Mouse (Mus musculus) G1E-ER4 (cell line): ENCODE measurements around the gene Hacd1. TPM values are rescaled to one million over a fixed set of nuclear protein-coding genes. Genes with fewer than 3 reads are reported as not detected.

Experiments
- GATA1 ChIP-seq: IDR thresholded peaks from one replicate; pipeline ENCODE4 v1.8.0; 2012; ENCODE audit warnings: low read length, inconsistent platforms
- polyA plus RNA-seq: library from polyadenylated mRNA; stranded (reverse); fragments of >175 nt; gene quantifications from 2 replicates; pipeline ENCODE4 v1.2.3, GENCODE M21; 2012

Gene Hacd1
- 53.8 and 94.3 TPM in 2 replicates for polyA plus RNA-seq

DNA sequence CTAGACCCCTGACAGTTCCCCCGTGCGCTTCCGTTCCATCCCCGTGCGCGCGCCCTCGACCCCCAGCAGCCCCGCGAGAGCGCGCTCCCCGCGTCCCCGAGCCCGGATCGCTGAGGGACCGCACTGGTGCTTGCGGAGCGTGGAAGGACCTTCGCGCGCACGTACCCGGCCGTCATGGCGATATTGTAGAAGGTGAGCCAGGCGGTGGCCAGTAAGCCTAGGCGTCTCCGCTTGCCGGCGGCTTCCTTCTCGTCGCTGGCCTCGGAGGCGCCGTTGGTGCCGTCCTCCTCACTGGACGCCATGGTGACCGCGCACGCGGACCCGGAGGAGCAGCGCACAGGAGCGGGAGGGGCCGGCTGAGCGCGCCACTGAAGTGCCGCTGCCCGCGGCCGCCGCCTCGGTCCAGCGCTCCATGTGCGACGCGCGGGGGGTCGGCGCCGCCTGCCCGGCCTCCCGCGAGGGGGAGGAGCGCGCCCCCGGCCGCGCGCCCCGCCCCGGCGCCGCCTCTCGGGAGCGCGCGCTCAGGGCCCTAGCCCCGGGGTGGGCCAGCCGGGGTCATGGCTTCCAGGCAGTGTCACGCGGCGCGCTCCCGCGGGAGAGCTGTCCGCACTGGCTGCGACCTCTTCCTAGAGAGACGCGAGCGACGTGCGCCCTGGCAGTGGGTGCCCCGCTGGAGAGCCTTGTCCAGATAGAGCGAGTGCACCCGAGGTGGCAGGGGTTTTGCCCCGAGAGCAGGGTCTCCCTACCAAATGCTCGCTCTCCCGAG, at the start of gene Hacd1:
TSS of gene Hacd1 (minus strand) at position 570 of the 766 bp plus-strand sequence.
- TF ChIP-seq GATA1 = no peak

DNA sequence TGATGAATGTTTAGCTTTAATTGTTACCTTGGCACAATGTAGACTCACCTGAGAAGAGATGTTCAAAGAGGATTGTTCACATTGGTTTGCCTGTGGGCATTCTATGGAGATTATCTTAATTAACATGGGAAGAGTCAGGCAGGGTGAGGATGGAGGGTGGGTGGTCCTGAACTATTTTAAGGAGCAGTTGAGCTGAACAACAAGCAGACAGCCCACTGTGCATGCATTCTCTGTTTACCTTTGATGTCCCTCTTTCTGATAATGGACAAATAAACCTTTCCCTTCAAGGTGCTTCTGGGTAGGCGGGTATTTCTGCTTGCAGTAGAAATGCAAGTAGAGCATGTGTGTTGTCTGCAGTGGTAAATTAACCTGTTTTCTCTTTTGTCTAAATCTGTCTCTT, 48.0 kb upstream of the Hacd1 start:
- TF ChIP-seq GATA1 = no peak

DNA sequence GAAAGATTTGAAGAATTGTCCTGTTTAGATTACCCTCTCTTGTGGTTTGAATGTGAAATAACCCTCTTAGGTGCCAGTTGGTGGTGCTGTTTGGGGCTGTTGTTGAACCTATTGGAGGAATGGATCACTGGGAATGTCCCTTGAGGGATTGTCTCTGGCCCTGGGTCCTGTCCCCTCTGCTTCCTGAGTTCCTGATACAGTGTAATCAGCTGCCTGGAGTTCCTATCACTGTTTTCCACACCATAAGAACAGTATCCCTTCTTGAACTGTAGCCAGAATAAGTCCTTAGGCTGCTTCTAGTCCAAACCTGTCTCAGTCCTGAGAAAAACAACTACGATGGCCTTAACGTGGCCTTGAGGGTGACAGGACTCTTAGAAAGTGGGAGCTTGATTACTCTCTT, 46.7 kb upstream of the Hacd1 start:
- TF ChIP-seq GATA1 = no peak

GRCm38 (mm10) chr2:14100533-14100932, 44.6 kb upstream of the Hacd1 start:
- no peak for TF ChIP-seq GATA1

GRCm38 (mm10) chr2:14074221-14074901, 18.4 kb upstream of the Hacd1 start:
- no peak for TF ChIP-seq GATA1

DNA sequence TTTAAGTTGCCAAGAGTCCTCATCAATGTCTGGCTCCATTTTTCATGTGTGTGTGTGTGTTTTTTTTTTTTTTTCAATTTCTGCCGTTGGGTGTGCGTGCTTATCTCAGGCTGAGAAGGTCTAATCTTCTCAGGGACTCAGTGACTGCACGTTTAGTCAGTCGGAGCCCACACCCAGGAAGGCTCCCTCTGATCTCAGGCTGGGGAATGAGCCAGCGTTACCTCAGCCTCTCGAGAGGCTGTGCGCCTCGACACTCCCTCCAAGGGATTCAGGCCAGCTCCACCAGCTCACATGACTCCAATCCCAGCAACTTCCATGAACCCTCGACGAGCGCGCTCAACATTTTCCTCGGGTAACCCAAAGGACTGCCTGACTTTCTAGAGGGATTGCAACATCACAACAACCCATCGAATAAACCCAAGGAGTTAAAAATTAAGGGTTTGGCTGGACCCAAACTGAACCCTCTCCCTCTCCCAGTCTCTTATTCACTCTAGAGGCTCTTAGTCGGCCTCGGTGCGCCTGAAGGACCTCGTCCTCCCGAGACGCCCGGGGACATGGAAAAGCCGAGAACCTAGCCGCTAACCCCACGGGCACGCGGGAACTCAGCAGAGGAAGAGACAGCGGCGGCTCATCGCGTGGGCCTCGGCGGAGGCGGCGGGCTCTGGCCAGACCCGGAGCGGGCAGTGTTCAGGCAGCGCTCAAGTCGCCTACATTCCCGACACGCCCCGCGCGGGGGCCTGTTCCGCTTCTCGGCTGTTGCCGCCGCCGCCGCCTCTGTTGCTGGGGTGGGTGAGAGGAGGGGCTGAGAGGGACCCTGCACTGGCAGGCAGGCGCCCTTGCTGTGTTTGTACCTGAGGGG, 17.7 kb upstream of the Hacd1 start, which contains the start of gene Stam:
TSS of gene Stam (plus strand) at position 737 of the 859 bp plus-strand sequence.
- peak; percentile 61 for TF ChIP-seq GATA1

DNA sequence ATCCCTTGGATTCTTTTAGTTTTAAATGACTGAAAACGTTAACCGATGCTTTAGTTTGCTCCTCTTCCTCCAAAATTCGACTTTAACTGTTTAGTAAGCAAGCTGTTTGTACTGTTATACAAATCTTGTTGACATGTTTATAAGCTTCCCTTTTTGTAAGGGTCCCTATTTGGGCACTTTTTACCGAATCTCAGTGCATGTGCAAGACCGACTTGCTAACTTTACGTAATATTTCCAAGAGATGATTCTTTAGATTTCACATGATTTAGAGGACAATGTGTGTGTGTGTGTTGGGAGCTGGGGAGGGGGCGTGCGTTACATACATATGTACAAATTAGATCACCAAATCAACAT, 17.1 kb upstream of the Hacd1 start:
- no peak for TF ChIP-seq GATA1

GRCm38 (mm10) chr2:14070466-14070865, 14.5 kb upstream of the Hacd1 start:
- no peak for TF ChIP-seq GATA1

DNA sequence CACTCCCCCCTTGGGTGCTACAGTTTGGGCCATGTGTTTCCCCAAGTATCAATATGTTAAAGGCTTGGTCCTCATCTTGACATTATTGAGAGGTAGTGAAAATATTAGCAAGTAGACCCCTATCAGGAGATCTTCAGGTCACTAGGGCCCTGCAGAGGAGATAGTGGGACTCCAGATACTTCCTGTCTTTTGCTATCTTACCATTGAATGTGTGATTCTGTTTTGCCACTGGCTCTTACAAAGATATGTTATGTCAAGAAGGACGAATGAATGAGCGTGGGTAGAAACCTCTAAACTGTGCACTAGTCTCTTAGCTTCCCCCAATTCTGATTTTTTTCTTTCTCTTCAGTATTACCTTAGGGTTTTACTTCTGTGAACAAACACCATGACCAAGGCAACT, 13.1 kb upstream of the Hacd1 start:
- peak; percentile 4 for TF ChIP-seq GATA1

- no peak for TF ChIP-seq GATA1
Measured at GRCm38 (mm10) chr2:14065704-14066650, 10.0 kb upstream of the Hacd1 start.

DNA sequence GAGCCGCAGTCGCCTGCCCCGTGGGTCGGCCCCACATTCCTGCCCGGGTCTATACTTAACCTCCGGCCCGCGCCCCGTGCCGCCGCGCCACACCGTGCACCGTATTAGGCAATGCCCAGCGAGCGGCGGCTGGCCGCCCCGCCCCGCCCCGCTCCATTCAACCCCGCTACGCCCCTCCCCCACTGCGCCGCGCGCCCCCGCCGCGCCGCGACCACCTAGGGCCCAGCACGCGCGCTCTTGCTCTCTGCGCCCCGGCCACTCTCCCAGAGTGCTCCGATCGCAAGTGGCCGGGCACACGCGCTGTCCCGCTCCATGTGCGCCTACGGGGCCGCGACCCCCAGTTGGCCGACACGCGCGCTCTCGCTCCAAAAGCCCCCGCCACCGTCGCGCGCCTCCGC, 768 bp downstream of the Hacd1 start:
- TF ChIP-seq GATA1 = no peak

- TF ChIP-seq GATA1 = no peak
Measured at GRCm38 (mm10) chr2:14054716-14055115, 1.2 kb downstream of the Hacd1 start.

DNA sequence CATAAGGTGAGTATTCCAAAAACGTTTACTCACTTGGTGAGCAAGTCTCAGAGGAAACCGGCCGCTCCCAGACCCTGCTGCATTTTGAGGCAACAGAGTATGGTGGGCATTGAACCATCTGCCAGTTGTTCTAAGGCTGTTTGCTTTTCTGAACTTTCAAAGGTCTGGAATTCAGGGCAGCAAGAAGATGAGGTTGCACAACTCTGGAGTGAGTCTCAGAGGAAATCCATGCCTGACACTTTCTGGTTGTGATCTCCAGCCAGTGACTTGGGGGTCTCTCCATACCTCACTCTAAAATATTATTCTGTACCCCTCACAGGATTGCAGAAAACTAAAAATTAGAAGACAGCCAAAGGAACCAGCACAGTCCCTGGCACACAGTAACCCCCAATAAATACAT, 1.8 kb downstream of the Hacd1 start:
- no peak for TF ChIP-seq GATA1

DNA sequence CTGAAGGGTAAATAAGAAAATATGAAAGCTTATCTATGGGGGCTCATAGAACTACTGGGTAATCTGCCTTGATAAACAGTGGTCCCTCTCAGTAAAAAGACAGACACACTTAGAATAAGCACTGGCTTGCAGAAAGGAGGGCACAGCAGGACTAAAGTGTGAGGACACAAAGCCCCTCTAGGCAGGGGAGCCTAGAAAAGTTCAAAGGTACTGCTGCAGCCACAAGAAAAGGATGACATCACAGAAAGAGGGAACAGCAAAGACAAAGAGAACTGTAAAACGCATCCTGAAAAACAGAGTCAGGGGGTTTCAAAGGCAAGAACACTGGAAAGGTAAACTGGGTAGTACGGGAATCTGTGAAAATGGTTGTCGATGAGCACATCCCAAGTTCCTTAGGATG, 2.3 kb downstream of the Hacd1 start:
- TF ChIP-seq GATA1 = no peak

DNA sequence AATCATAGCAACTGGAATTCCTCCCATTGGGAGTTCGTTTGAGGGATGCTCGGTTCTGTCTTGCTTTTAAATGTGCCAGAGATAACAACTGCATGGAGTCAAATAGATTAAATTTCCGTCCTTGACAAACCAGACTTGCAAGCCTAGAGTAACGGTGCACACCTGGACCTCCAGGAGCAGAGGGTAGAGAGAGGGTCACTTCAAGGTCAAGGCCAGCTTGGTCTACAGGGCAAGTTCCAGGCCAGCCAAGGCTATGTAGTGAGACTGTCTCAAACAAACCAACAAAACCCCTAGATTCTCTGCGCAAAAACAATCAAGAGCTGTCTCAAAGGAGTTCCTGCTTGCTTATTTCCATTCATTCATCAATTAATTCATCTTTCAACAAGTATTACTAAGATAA, 7.1 kb downstream of the Hacd1 start:
- no peak for TF ChIP-seq GATA1
